Mouse (Mus musculus) olfactory bulb, adult 2 months (tissue): ENCODE measurements around the gene Rnase2b.

ENCODE experiments used
- CTCF ChIP-seq: fragments of 200-500 bp; IDR thresholded peaks from 2 replicates; pipeline ENCODE4 v1.5.1; 2012; ENCODE audit warnings: low read depth, mild to moderate bottlenecking, low read length, moderate library complexity; ENCODE audit not compliant: insufficient read depth
- POLR2A ChIP-seq: fragments of 200-500 bp; IDR thresholded peaks from 2 replicates; pipeline ENCODE4 v1.6.1; 2012; ENCODE audit warnings: mild to moderate bottlenecking, low read depth, low read length, moderate library complexity; ENCODE audit not compliant: insufficient read depth

- no peak for TF ChIP-seq CTCF
- no peak for TF ChIP-seq POLR2A
These were observed 38.4 kb downstream of the Rnase2b start for GRCm38 (mm10) chr14:51200466-51200865.
